Mouse (Mus musculus) lung, embryonic 15.5 days (tissue): Measurements from ENCODE around the gene Tmem35b. TPM values are rescaled to one million over a fixed set of nuclear protein-coding genes. Genes with fewer than 3 reads are reported as not detected.

Experiments
- ATAC-seq: fragments of 200-750 bp; cut with Nextera tagmentation; 2 replicates; pipeline ENCODE4 v1.8.0; 2017; ENCODE audit warnings: moderate number of reproducible peaks, borderline replicate concordance; ENCODE audit not compliant: low FRiP score, low TSS enrichment; ENCODE audit errors: extremely low read depth
- H3K27ac ChIP-seq: fragments of 300-500 bp; sonication (generic); 2 replicates; pipeline ENCODE4 v1.5.1; 2015; ENCODE audit warnings: moderate library complexity, mild to moderate bottlenecking, inconsistent platforms
- H3K27me3 ChIP-seq: fragments of 300-500 bp; sonication (generic); 2 replicates; pipeline ENCODE4 v1.6.1; 2015; ENCODE audit warnings: inconsistent platforms
- H3K36me3 ChIP-seq: fragments of 300-500 bp; sonication (generic); 2 replicates; pipeline ENCODE4 v1.6.1; 2015; ENCODE audit warnings: inconsistent platforms
- H3K4me1 ChIP-seq: fragments of 300-500 bp; sonication (generic); 2 replicates; pipeline ENCODE4 v1.6.1; 2015; ENCODE audit warnings: inconsistent platforms
- H3K4me2 ChIP-seq: fragments of 300-500 bp; sonication (generic); 2 replicates; pipeline ENCODE4 v1.6.1; 2015; ENCODE audit warnings: inconsistent platforms, mild to moderate bottlenecking, moderate library complexity
- H3K4me3 ChIP-seq: fragments of 300-500 bp; sonication (generic); 2 replicates; pipeline ENCODE4 v1.5.1; 2015; ENCODE audit warnings: mild to moderate bottlenecking, inconsistent platforms
- H3K9ac ChIP-seq: fragments of 300-500 bp; sonication (generic); 2 replicates; pipeline ENCODE4 v1.6.1; 2015; ENCODE audit warnings: inconsistent platforms
- H3K9me3 ChIP-seq: fragments of 300-500 bp; sonication (generic); 2 replicates; pipeline ENCODE4 v1.6.1; 2016; ENCODE audit warnings: inconsistent platforms
- WGBS: fragments of 180-500 bp; shearing (Covaris S2); methylation state at CpG from one replicate; pipeline ENCODE4 v1.1.7; 2015; 5-methylcytosine and 5-hydroxymethylcytosine counted together
- polyA plus RNA-seq: library from polyadenylated mRNA; unstranded; fragments of >200 nt; fragmentation: Nextera tagmentation; extraction: Ambion mirVana; gene quantifications from 2 replicates; pipeline ENCODE4 v1.2.1, GENCODE M21; 2015

Gene Tmem35b
- polyA plus RNA-seq, 1 experiment from 2014 or later = 21.3 TPM

GRCm38 (mm10) chr4:127125834-127126463, 2.5 kb downstream of the Tmem35b start:
- peak; percentile 97 for ATAC-seq
- Histone ChIP-seq H3K27me3 (no peaks in the 10 kb centered on the region), H3K9ac (peak overlapping the region; percentile 85), H3K4me1 (peaks cover 6% of the 10 kb centered on the region; the same call in 1 of the 2 replicates), H3K27ac (no peak overlapping the region), H3K4me2 (peak overlapping the region; percentile 88), H3K36me3 (0 out of 2 replicates have a peak, but pooled peaks cover 2% of the 10 kb centered on the region), H3K4me3 (peak overlapping the region; percentile 69), H3K9me3 (no peaks in the 10 kb centered on the region)
- 1% methylated on average over 35 of the region's 35 CpGs for WGBS

GRCm38 (mm10) chr4:127134687-127135086, 11.2 kb downstream of the Tmem35b start:
- ATAC-seq = no peak
- Histone ChIP-seq H3K9ac (no peak overlapping the region), H3K4me1 (no peaks in the 10 kb centered on the region), H3K27ac (no peak overlapping the region), H3K27me3 (no peaks in the 10 kb centered on the region), H3K9me3 (no peaks in the 10 kb centered on the region), H3K4me2 (no peak overlapping the region), H3K36me3 (no peaks in the 10 kb centered on the region), H3K4me3 (no peak overlapping the region)
- WGBS = 33% methylated on average over 1 of the region's 1 CpGs

GRCm38 (mm10) chr4:127137591-127137990, 14.1 kb downstream of the Tmem35b start:
- H3K4me2 ChIP-seq = no peak overlapping the region
- ATAC-seq = no peak
- H3K4me1 ChIP-seq = no peaks in the 10 kb centered on the region
- no peak overlapping the region for H3K4me3 ChIP-seq
- H3K27me3 ChIP-seq = no peaks in the 10 kb centered on the region
- H3K9ac ChIP-seq = no peak overlapping the region
- H3K9me3 ChIP-seq = no peaks in the 10 kb centered on the region
- H3K27ac ChIP-seq = no peak overlapping the region
- 85% methylated on average over 5 of the region's 5 CpGs for WGBS
- H3K36me3 ChIP-seq = no peaks in the 10 kb centered on the region

- H3K4me3 ChIP-seq = no peak overlapping the region
- no peaks in the 10 kb centered on the region for H3K36me3 ChIP-seq
- ATAC-seq = no peak
- no peaks in the 10 kb centered on the region for H3K27me3 ChIP-seq
- H3K4me1 ChIP-seq = no peaks in the 10 kb centered on the region
- H3K9me3 ChIP-seq = no peaks in the 10 kb centered on the region
- H3K4me2 ChIP-seq = no peak overlapping the region
- WGBS = 28% methylated on average over 6 of the region's 6 CpGs
- H3K9ac ChIP-seq = no peak overlapping the region
- H3K27ac ChIP-seq = no peak overlapping the region
These were observed 15.0 kb downstream of the Tmem35b start for GRCm38 (mm10) chr4:127138486-127138885.

- no peaks in the 10 kb centered on the region for H3K9me3 ChIP-seq
- WGBS = 77% methylated on average over 13 of the region's 13 CpGs
These were observed 26.5 kb downstream of the Tmem35b start for GRCm38 (mm10) chr4:127150031-127150430.

DNA sequence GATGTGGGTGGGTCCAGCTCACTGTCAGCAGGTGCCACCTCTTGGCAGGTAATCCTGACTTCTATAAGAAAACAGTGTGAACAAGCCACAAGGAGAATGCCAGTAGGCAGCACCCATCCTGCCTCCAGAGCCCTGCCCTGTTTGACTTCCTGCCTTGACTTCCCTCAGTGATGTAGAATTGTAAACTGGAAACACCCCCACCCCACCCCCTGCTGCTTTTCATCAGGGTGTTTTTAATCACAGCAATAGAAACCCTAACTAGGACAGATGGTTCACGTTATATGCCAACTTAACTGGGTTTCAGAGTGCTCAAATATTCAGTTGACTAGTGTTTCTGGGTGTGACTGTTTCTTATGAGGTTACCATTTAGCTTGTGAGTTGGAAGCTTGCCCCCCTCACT, 29.9 kb downstream of the Tmem35b start:
- H3K9me3 ChIP-seq = no peaks in the 10 kb centered on the region
- no peak overlapping the region for H3K27ac ChIP-seq
- no peak overlapping the region for H3K4me2 ChIP-seq
- ATAC-seq = no peak
- no peak overlapping the region for H3K4me3 ChIP-seq
- no peaks in the 10 kb centered on the region for H3K36me3 ChIP-seq
- H3K4me1 ChIP-seq = no peaks in the 10 kb centered on the region
- no peaks in the 10 kb centered on the region for H3K27me3 ChIP-seq
- H3K9ac ChIP-seq = no peak overlapping the region
- 52% methylated on average over 1 of the region's 1 CpGs for WGBS

More at GRCm38 (mm10) chr4:127150031-127150430, 26.5 kb downstream of the Tmem35b start:
- Histone ChIP-seq H3K4me2 (no peak overlapping the region), H3K4me1 (no peaks in the 10 kb centered on the region), H3K36me3 (no peaks in the 10 kb centered on the region), H3K9ac (no peak overlapping the region), H3K27ac (no peak overlapping the region), H3K4me3 (no peak overlapping the region), H3K27me3 (no peaks in the 10 kb centered on the region)
- no peak for ATAC-seq

DNA sequence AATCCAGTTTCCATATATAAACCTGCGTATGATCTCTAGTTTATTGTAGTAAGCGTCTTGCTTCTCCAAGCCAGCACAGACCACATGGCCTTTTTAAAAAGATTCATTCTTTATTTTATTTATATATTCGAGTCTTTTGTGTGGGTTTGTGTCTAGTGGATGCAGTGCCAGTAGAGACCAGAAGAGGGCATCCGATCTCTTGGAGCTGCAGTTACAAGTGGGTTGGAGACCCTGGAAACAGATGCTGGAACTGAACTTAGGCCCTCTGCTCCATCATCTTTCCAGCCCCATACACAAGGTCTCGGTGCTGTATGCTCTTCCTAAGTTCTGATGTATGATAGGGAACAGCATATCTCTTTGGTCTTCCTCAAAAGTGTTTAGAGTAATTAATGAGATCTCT, 32.3 kb downstream of the Tmem35b start:
- Histone ChIP-seq H3K9me3 (no peaks in the 10 kb centered on the region), H3K27ac (no peak overlapping the region), H3K4me1 (no peaks in the 10 kb centered on the region), H3K4me2 (no peak overlapping the region), H3K36me3 (no peaks in the 10 kb centered on the region), H3K9ac (no peak overlapping the region), H3K4me3 (no peak overlapping the region), H3K27me3 (no peaks in the 10 kb centered on the region)
- ATAC-seq = no peak
- 57% methylated on average over 5 of the region's 5 CpGs for WGBS

DNA sequence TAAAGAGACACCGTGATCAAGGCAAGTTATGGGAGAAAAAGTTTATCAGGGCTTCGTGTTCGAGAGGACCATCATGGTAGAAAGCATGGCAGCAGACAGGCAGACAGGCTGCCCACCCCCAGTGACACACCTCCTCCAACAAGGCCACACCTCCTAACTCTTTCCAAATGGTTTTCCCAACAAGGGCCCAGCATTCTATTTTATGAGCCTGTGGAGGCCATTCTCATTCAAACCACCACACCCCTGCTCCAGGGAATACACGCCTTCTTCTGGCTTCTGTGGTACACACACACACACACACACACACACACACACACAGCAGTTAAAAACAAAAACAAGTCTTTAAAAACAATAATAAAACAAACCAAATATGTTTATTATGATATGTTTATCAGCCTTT, 34.3 kb downstream of the Tmem35b start:
- WGBS = 78% methylated on average over 4 of the region's 4 CpGs
- Histone ChIP-seq H3K4me2 (no peak overlapping the region), H3K9me3 (no peaks in the 10 kb centered on the region)

GRCm38 (mm10) chr4:127163926-127164325, 40.4 kb downstream of the Tmem35b start:
- ATAC-seq = no peak
- no peak overlapping the region for H3K4me3 ChIP-seq
- H3K27me3 ChIP-seq = peaks cover 26% of the 10 kb centered on the region
- no peak overlapping the region for H3K4me2 ChIP-seq
- no peak overlapping the region for H3K9ac ChIP-seq
- 56% methylated on average over 8 of the region's 8 CpGs for WGBS
- peaks cover 11% of the 10 kb centered on the region; the same call in 1 of the 2 replicates for H3K4me1 ChIP-seq
- H3K27ac ChIP-seq = no peak overlapping the region
- no peaks in the 10 kb centered on the region for H3K9me3 ChIP-seq
- no peaks in the 10 kb centered on the region for H3K36me3 ChIP-seq

More for the DNA sequence above, 34.3 kb downstream of the Tmem35b start:
- ATAC-seq = no peak
- no peaks in the 10 kb centered on the region for H3K36me3 ChIP-seq
- H3K9ac ChIP-seq = no peak overlapping the region
- no peak overlapping the region for H3K4me3 ChIP-seq
- no peaks in the 10 kb centered on the region for H3K27me3 ChIP-seq
- no peak overlapping the region for H3K27ac ChIP-seq
- no peaks in the 10 kb centered on the region for H3K4me1 ChIP-seq

DNA sequence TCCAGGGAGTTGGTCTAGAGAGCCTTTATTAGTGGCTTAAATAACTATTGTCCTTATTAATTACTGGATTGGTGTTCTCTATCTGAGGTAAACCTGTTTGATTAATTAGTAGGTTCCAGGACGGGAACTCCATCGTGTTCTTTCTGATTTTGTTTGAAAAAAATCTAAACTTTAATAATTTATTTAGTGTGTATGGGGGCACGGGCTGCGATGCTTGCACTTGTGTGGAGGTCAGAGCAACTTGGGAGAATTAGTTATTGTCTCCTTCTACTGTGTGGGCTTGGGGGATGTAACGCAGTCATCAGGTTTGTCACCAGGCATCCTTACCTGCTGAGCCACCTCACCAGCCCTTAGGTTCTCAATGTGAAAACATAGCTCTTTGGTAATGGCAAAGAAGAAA, 43.6 kb downstream of the Tmem35b start:
- no peaks in the 10 kb centered on the region for H3K9me3 ChIP-seq
- H3K27ac ChIP-seq = no peak overlapping the region
- H3K36me3 ChIP-seq = no peaks in the 10 kb centered on the region
- no peak for ATAC-seq
- peaks cover 56% of the 10 kb centered on the region for H3K27me3 ChIP-seq
- WGBS = 66% methylated on average over 5 of the region's 5 CpGs
- no peak overlapping the region for H3K4me2 ChIP-seq
- peaks cover 17% of the 10 kb centered on the region; the same call in 1 of the 2 replicates for H3K4me1 ChIP-seq
- no peak overlapping the region for H3K9ac ChIP-seq
- H3K4me3 ChIP-seq = no peak overlapping the region

DNA sequence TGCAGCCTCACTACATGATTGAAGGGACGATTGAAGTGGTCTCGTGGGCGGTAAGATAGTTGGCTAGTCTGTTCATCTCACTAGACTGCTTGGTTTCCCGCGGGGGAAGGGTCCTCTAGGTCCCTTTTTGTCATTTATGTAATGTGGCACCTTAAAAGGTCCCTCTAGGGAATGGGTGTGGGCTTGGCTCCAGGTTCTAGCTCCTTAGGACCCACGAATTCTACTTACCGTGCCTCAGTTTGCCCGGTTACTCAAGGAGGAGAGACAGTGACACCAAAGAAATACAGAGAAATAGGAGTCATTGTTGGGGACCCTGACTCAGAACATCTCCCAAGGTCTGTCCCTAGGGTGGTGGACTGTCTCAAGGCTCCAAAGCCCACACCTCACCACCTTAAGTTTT, 44.2 kb downstream of the Tmem35b start:
- H3K36me3 ChIP-seq = no peaks in the 10 kb centered on the region
- H3K27ac ChIP-seq = no peak overlapping the region
- H3K9ac ChIP-seq = no peak overlapping the region
- peaks cover 62% of the 10 kb centered on the region for H3K27me3 ChIP-seq
- H3K4me2 ChIP-seq = peak overlapping the region; percentile 100
- no peak for ATAC-seq
- no peaks in the 10 kb centered on the region for H3K9me3 ChIP-seq
- peak overlapping the region; percentile 70 for H3K4me3 ChIP-seq
- peaks cover 17% of the 10 kb centered on the region; the same call in 1 of the 2 replicates for H3K4me1 ChIP-seq
- 20% methylated on average over 8 of the region's 8 CpGs for WGBS

GRCm38 (mm10) chr4:127168211-127168913, 44.9 kb downstream of the Tmem35b start:
- under 1% methylated on average over 39 of the region's 39 CpGs for WGBS
- Histone ChIP-seq H3K9ac (peak overlapping the region; percentile 40), H3K27me3 (peaks cover 64% of the 10 kb centered on the region), H3K9me3 (no peaks in the 10 kb centered on the region), H3K36me3 (no peaks in the 10 kb centered on the region), H3K27ac (no peak overlapping the region), H3K4me3 (peak overlapping the region; percentile 70), H3K4me2 (peak overlapping the region; percentile 100), H3K4me1 (peaks cover 17% of the 10 kb centered on the region; the same call in 1 of the 2 replicates)
- peak; percentile 62 for ATAC-seq
